Mouse (Mus musculus) lung, postnatal 0 days (tissue): ENCODE results near the gene Ap3m1.

Experiments
- CTCF ChIP-seq: IDR thresholded peaks from 2 replicates; pipeline ENCODE4 v1.5.1; 2016; ENCODE audit warnings: antibody characterized with exemption, mild to moderate bottlenecking
- EP300 ChIP-seq: IDR thresholded peaks from 2 replicates; pipeline ENCODE4 v1.6.1; 2016; ENCODE audit warnings: antibody characterized with exemption, mild to moderate bottlenecking, control low read depth

DNA sequence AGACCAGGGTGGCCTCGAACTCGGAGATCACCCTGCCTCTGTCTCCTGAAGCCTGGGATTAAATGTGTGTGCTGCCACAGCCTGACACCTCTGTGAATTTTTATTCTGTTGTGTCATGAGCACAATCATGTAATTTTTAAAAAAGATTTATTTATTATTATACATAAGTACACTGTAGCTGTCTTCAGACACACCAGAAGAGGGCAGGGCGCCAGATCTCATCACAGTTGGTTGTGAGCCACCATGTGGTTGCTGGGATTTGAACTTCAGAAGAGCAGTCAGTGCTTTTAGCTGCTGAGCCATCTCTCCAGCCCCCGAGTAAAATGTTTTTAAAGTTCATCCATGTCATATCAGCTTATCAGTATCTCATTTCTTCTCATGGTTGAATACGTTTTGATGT is 33.4 kb upstream of the Ap3m1 start:
- no peak for TF ChIP-seq CTCF
- no peak for TF ChIP-seq EP300
